29 mouse cellular contexts compared by ENCODE assay signal in the genomic region with DNA sequence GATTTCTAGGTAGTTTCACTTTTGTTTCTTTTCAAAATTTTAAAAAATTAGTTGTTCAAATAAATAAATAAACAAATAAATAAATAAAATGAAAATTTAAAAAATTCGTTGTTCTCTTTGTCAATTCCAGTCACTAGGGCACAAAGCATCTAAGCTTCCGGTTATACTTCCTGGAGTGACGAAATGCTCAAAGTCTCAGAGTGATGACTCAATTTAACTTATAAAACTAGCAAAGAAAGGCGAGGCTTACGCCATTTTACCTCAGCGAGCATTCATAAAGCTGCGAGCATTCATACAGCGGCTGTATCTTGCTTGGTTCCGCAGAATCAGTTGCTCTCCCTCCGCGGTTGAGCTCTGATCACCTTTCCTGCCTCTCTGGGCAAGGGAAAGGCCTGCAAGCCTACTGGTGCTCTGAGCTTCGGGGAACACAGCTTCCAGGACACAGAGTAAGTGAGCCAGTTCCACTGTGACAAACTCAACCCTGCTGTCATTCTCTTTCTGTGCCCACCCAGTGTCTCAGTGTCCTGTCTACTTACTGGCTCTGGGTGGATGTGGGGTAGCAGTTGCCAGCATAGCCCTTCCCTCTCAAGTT. TPM values are rescaled to one million over a fixed set of nuclear protein-coding genes. Genes with fewer than 3 reads are reported as not detected.
DNase-seq lines count a peak whose midpoint lies in the region; ATAC-seq and TF ChIP-seq lines count a peak whose summit lies in the region.
"Had no signal": no experiment of that assay in that cellular context is flagged by ENCODE, and none has a peak within 500 bp of the region (broad histone marks: within the 10 kb centered on the region; RNA-seq: fewer than 3 reads in every experiment).

A gene (plus strand): TSS at position 239 of the 592 bp plus-strand sequence.

- H3K4me1 ChIP-seq in heart, adult 2 months (ENCODE audit: control insufficient read depth, insufficient read depth, low read length) = peaks cover 2% of the 10 kb centered on the region
- H3K4me1 ChIP-seq in testis, adult 2 months (ENCODE audit: control insufficient read depth, insufficient read depth, low read length) = peaks cover 3% of the 10 kb centered on the region
- peaks cover 6% of the 10 kb centered on the region; the same call in 1 of the 2 replicates for H3K4me1 ChIP-seq in megakaryocyte, embryonic 14.5 days
- H3K4me1 ChIP-seq in forebrain, embryonic 13.5 days = no peaks in the 10 kb centered on the region
- H3K4me1 ChIP-seq in hindbrain, embryonic 16.5 days (ENCODE audit: control insufficient read depth, insufficient read depth, low read depth, low read length) = no peaks in the 10 kb centered on the region
- H3K4me1 ChIP-seq: embryonic facial prominence, embryonic 10.5 days; heart, embryonic 13.5 days; limb, embryonic 15.5 days; liver, embryonic 15.5 days; neural tube, embryonic 13.5 days had no signal

- DNase-seq in heart, adult 2 months = no peak
- no peak for DNase-seq in heart, postnatal 10 days
- DNase-seq in testis, postnatal 14 days (ENCODE audit: low spot score) = no peak
- DNase-seq: adrenal gland, adult 2 months; cerebellum, adult 11-12 months; cerebellum, postnatal 10 days; forebrain, postnatal 0 days; gastrocnemius, postnatal 36 days; kidney, adult 2 months; left cerebral cortex, postnatal 4 days; thymus, postnatal 14 days had no signal

- intact Hi-C loops in heart, adult 2 months (cut with DNase I) = no loop called here
- intact Hi-C loops in heart, postnatal 10 days (cut with DNase I) = no loop called here

- no peak within 1 kb of the TSS for H3K4me2 ChIP-seq in forebrain, embryonic 13.5 days
- H3K4me2 ChIP-seq in hindbrain, embryonic 16.5 days (ENCODE audit: low read length) = no peak within 1 kb of the TSS
- H3K4me2 ChIP-seq: heart, embryonic 13.5 days; hindbrain, embryonic 14.5 days; limb, embryonic 15.5 days; liver, embryonic 15.5 days; neural tube, embryonic 13.5 days had no signal

- H3K36me3 ChIP-seq in heart, adult 2 months (ENCODE audit: control insufficient read depth, insufficient read depth, low read length) = no peaks in the 10 kb centered on the region
- H3K36me3 ChIP-seq in testis, adult 2 months (ENCODE audit: control insufficient read depth, insufficient read depth, low read length) = no peaks in the 10 kb centered on the region
- no peaks in the 10 kb centered on the region for H3K36me3 ChIP-seq in megakaryocyte, embryonic 14.5 days (replicated peaks; ENCODE audit: low read length)
- no peaks in the 10 kb centered on the region for H3K36me3 ChIP-seq in forebrain, embryonic 13.5 days (ENCODE audit: poor library complexity, severe bottlenecking)
- no peaks in the 10 kb centered on the region for H3K36me3 ChIP-seq in hindbrain, embryonic 16.5 days (ENCODE audit: control insufficient read depth, insufficient read depth, low read length)
- H3K36me3 ChIP-seq: embryonic facial prominence, embryonic 10.5 days; forebrain, embryonic 10.5 days; G1E; heart, embryonic 13.5 days; limb, embryonic 15.5 days; liver, embryonic 15.5 days; neural tube, embryonic 13.5 days had no signal

- H3K27me3 ChIP-seq in heart, adult 2 months (ENCODE audit: control insufficient read depth, insufficient read depth, low read length) = no peaks in the 10 kb centered on the region
- H3K27me3 ChIP-seq in testis, adult 2 months (ENCODE audit: control insufficient read depth, insufficient read depth, low read length) = no peaks in the 10 kb centered on the region
- peaks cover 10% of the 10 kb centered on the region for H3K27me3 ChIP-seq in megakaryocyte, embryonic 14.5 days (replicated peaks)
- H3K27me3 ChIP-seq in forebrain, embryonic 13.5 days = no peaks in the 10 kb centered on the region
- no peaks in the 10 kb centered on the region for H3K27me3 ChIP-seq in hindbrain, embryonic 16.5 days (replicated peaks; ENCODE audit: control insufficient read depth, insufficient read depth, low read length)
- H3K27me3 ChIP-seq: heart, embryonic 13.5 days; limb, embryonic 15.5 days; liver, embryonic 15.5 days; neural tube, embryonic 13.5 days had no signal

- peak within 1 kb of the TSS; percentile 15; the same call in 1 of the 2 replicates for H3K9ac ChIP-seq in heart, adult 2 months (ENCODE audit: low read depth, low read length)
- H3K9ac ChIP-seq in forebrain, embryonic 13.5 days = no peak within 1 kb of the TSS
- H3K9ac ChIP-seq in hindbrain, embryonic 16.5 days (ENCODE audit: low read depth, low read length) = no peak within 1 kb of the TSS
- H3K9ac ChIP-seq: forebrain, postnatal 0 days; heart, embryonic 13.5 days; hindbrain, embryonic 14.5 days; limb, embryonic 15.5 days; liver, embryonic 15.5 days; neural tube, embryonic 13.5 days had no signal

- no peak for TF ChIP-seq EP300 in heart, adult 2 months (IDR thresholded peaks at IDR 0.05; ENCODE audit: insufficient read depth, low read depth, low read length)

- ATAC-seq in forebrain, embryonic 13.5 days = no peak
- no peak for ATAC-seq in hindbrain, embryonic 16.5 days
- ATAC-seq: forebrain, postnatal 0 days; midbrain, embryonic 16.5 days; Patski had no signal

- H3K79me2 ChIP-seq in heart, adult 2 months (replicated peaks; ENCODE audit: control insufficient read depth, insufficient read depth, low read length) = no peaks in the 10 kb centered on the region

- TF ChIP-seq POLR2A in heart, adult 2 months (IDR thresholded peaks at IDR 0.05; ENCODE audit: insufficient read depth, low read depth, low read length) = no peak
- TF ChIP-seq POLR2A in testis, adult 2 months (IDR thresholded peaks at IDR 0.05; ENCODE audit: control insufficient read depth, low read depth, low read length) = no peak

- no peak for TF ChIP-seq CTCF in heart, adult 2 months (IDR thresholded peaks at IDR 0.05)
- TF ChIP-seq CTCF in testis, adult 2 months (IDR thresholded peaks at IDR 0.05; ENCODE audit: control insufficient read depth, insufficient read depth, insufficient replicate concordance, low read depth, low read length) = no peak

- H3K4me3 ChIP-seq in heart, adult 2 months = no peak within 1 kb of the TSS
- H3K4me3 ChIP-seq in testis, adult 2 months (ENCODE audit: control insufficient read depth, low read depth, low read length) = peak within 1 kb of the TSS; percentile 42
- peak within 1 kb of the TSS; percentile 23 for H3K4me3 ChIP-seq in megakaryocyte, embryonic 14.5 days (replicated peaks)
- H3K4me3 ChIP-seq in forebrain, embryonic 13.5 days = no peak within 1 kb of the TSS
- H3K4me3 ChIP-seq in hindbrain, embryonic 16.5 days (ENCODE audit: low read length) = no peak within 1 kb of the TSS
- H3K4me3 ChIP-seq: embryonic facial prominence, embryonic 10.5 days; forebrain, embryonic 10.5 days; heart, embryonic 13.5 days; left cerebral cortex, adult 2 months; limb, embryonic 15.5 days; liver, embryonic 15.5 days; myocyte; neural tube, embryonic 13.5 days had no signal

- H3K9me3 ChIP-seq in megakaryocyte, embryonic 14.5 days = no peaks in the 10 kb centered on the region
- no peaks in the 10 kb centered on the region for H3K9me3 ChIP-seq in forebrain, embryonic 13.5 days (replicated peaks)
- no peaks in the 10 kb centered on the region for H3K9me3 ChIP-seq in hindbrain, embryonic 16.5 days (ENCODE audit: control insufficient read depth, low read length)
- H3K9me3 ChIP-seq: embryonic facial prominence, embryonic 10.5 days; forebrain, embryonic 10.5 days; G1E; heart, embryonic 13.5 days; limb, embryonic 15.5 days; liver, embryonic 15.5 days; neural tube, embryonic 13.5 days had no signal

- H3K27ac ChIP-seq in heart, adult 2 months = no peak within 1 kb of the TSS
- no peak within 1 kb of the TSS for H3K27ac ChIP-seq in testis, adult 2 months (ENCODE audit: control insufficient read depth, insufficient read depth, low read depth, low read length)
- no peak within 1 kb of the TSS for H3K27ac ChIP-seq in forebrain, embryonic 13.5 days
- no peak within 1 kb of the TSS for H3K27ac ChIP-seq in hindbrain, embryonic 16.5 days (ENCODE audit: low read depth, low read length)
- H3K27ac ChIP-seq: embryonic facial prominence, embryonic 10.5 days; forebrain, embryonic 10.5 days; heart, embryonic 13.5 days; hindbrain, embryonic 14.5 days; kidney, postnatal 0 days; left cerebral cortex, adult 2 months; limb, embryonic 15.5 days; liver, embryonic 15.5 days; neural tube, embryonic 13.5 days had no signal

- WGBS in heart, adult 2 months = 79% methylated on average over 12 of the region's 12 CpGs
- 86% methylated on average over 12 of the region's 12 CpGs for WGBS in forebrain, embryonic 13.5 days
- 87% methylated on average over 12 of the region's 12 CpGs for WGBS in hindbrain, embryonic 16.5 days

RNA-seq across cellular contexts. Expression of the gene that starts here (rescaled TPM):
- total RNA-seq in heart, adult 2 months (2021) = under 1 TPM; 0.14 to 0.18 TPM
- polyA plus RNA-seq in heart, adult 2 months (2012; rRNA removed) = 0.15 and 0.37 TPM in 2 replicates
- total RNA-seq in heart, postnatal 10 days (2021) = under 1 TPM; 0.12 to 0.14 TPM
- polyA plus RNA-seq in testis, adult 2 months (2012; rRNA removed) = 0.22 and 0.38 TPM in 2 replicates
- polyA plus RNA-seq in megakaryocyte, embryonic 14.5 days (2012; ENCODE audit: insufficient read depth, low replicate concordance) = 0.03 TPM in 1 of 2 replicates, not detected in the other
- polyA plus RNA-seq in forebrain, embryonic 13.5 days (2015; fragmentation: Nextera tagmentation; extraction: Ambion mirVana) = not detected in 2 replicates
- polyA plus RNA-seq in hindbrain, embryonic 16.5 days (2015; fragmentation: Nextera tagmentation; extraction: Ambion mirVana) = not detected in 2 replicates
- total RNA-seq: CH12.LX; gastrocnemius, postnatal 36 days had no signal
- polyA plus RNA-seq: embryonic facial prominence, embryonic 10.5 days; forebrain, embryonic 10.5 days; G1E; heart, embryonic 13.5 days; hindbrain, embryonic 14.5 days; neural tube, embryonic 13.5 days had no signal

Comparison
In these comparisons a context has a peak if more than half of its experiments do, and no peak if none do; other contexts are left out.
1. H3K4me3 ChIP-seq: peak in testis, adult 2 months (single experiment) and megakaryocyte, embryonic 14.5 days (single experiment); none in heart, adult 2 months (single experiment), forebrain, embryonic 13.5 days (single experiment) and hindbrain, embryonic 16.5 days (single experiment).